Mouse (Mus musculus) limb, embryonic 14.5 days (tissue): ENCODE data around the gene Slc45a2. TPM values are rescaled to one million over a fixed set of nuclear protein-coding genes. Genes with fewer than 3 reads are reported as not detected.
"Not testable (repeated sequence)": the region's sequence is repeated elsewhere in the genome, so short reads cannot be mapped to it uniquely, and the experiment has no call there.

Experiments used
- ATAC-seq: fragments of 200-750 bp; cut with Nextera tagmentation; 2 replicates; pipeline ENCODE4 v1.8.0; 2017; ENCODE audit warnings: low read depth, moderate number of reproducible peaks, moderate TSS enrichment; ENCODE audit not compliant: low FRiP score
- DNase-seq: peaks from one replicate; pipeline ENCODE4 v3.0.0-alpha.2; 2015; ENCODE audit warnings: low spot score
- H3K27ac ChIP-seq: fragments of 300-500 bp; sonication (generic); replicated peaks from 2 replicates; pipeline ENCODE4 v1.5.1; 2014; ENCODE audit warnings: low read depth, mild to moderate bottlenecking, low read length, moderate library complexity, mixed read lengths
- H3K27me3 ChIP-seq: fragments of 300-500 bp; sonication (generic); 2 replicates; pipeline ENCODE4 v1.6.1; 2014; ENCODE audit warnings: low read length, mixed read lengths; ENCODE audit not compliant: control insufficient read depth, insufficient read depth
- H3K36me3 ChIP-seq: fragments of 300-500 bp; sonication (generic); 2 replicates; pipeline ENCODE4 v1.6.1; 2014; ENCODE audit warnings: mild to moderate bottlenecking, low read length, moderate library complexity, mixed read lengths; ENCODE audit not compliant: control insufficient read depth, insufficient read depth
- H3K4me1 ChIP-seq: fragments of 300-500 bp; sonication (generic); 2 replicates; pipeline ENCODE4 v1.6.1; 2014; ENCODE audit warnings: antibody characterized with exemption, low read length, mixed read lengths; ENCODE audit not compliant: control insufficient read depth, insufficient read depth
- H3K4me2 ChIP-seq: fragments of 300-500 bp; sonication (generic); replicated peaks from 2 replicates; pipeline ENCODE4 v1.6.1; 2014; ENCODE audit warnings: low read depth, mild to moderate bottlenecking, low read length, moderate library complexity; ENCODE audit not compliant: severe bottlenecking
- H3K4me3 ChIP-seq: fragments of 300-500 bp; sonication (generic); replicated peaks from 2 replicates; pipeline ENCODE4 v1.5.1; 2014; ENCODE audit warnings: low read length
- H3K9ac ChIP-seq: fragments of 300-500 bp; sonication (generic); 2 replicates; pipeline ENCODE4 v1.6.1; 2014; ENCODE audit warnings: mild to moderate bottlenecking, low read depth, low read length, moderate library complexity; ENCODE audit not compliant: severe bottlenecking
- H3K9me3 ChIP-seq: fragments of 300-500 bp; sonication (generic); 2 replicates; pipeline ENCODE4 v1.6.1; 2016; ENCODE audit warnings: low read length; ENCODE audit not compliant: control insufficient read depth
- POLR2A ChIP-seq: fragments of 200-500 bp; IDR thresholded peaks from 2 replicates; pipeline ENCODE4 v1.8.0; 2012; ENCODE audit warnings: inconsistent platforms, mild to moderate bottlenecking, moderate library complexity, borderline replicate concordance; ENCODE audit not compliant: insufficient read depth, insufficient read length; ENCODE audit errors: extremely low read depth
- WGBS: fragments of 180-500 bp; shearing (Covaris S2); extraction: QIAGEN DNeasy Blood & Tissue Kit; methylation state at CpG from one replicate; pipeline ENCODE4 v1.1.7; 2014; 5-methylcytosine and 5-hydroxymethylcytosine counted together
- polyA plus RNA-seq, 2 experiments: library from polyadenylated mRNA; depleted of rRNA in 1 of 2; stranded (reverse) in 1 of 2; unstranded in 1 of 2; fragments of >200 nt; fragmentation: Nextera tagmentation in 1 of 2; extraction: Ambion mirVana in 1 of 2; gene quantifications; 2 replicates each; pipeline versions ENCODE4 v1.2.1 to v1.2.3; 2012 to 2014

Gene Slc45a2
- polyA plus RNA-seq, 2 experiments = 0.19 to 0.65 TPM

DNA sequence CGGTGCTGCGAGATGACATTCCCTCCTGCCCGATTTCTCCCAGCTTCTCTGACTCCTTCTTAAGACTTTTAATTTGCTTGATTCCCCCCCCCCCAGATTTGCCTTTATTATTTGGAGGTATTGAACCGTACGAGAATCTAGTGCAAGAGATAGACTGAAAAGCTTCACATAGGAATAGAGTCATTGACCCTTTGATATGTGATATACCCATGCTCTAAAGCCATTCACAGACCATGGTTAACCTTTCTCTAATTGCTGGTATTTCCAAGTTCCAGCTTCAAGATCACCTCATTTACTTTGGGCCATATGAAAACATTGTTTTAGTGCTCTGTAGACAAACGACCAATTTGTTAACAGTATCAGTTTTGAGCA, 18.5 kb upstream of the Slc45a2 start:
- H3K4me1 ChIP-seq = peaks cover 9% of the 10 kb centered on the region; the same call in 1 of the 2 replicates
- DNase-seq = no peak
- peak overlapping the region; percentile 62 for H3K4me3 ChIP-seq
- 0 out of 2 replicates have a peak, but pooled peaks cover 8% of the 10 kb centered on the region for H3K36me3 ChIP-seq
- H3K9me3 ChIP-seq = no peaks in the 10 kb centered on the region
- H3K9ac ChIP-seq = peak overlapping the region; percentile 69
- H3K27me3 ChIP-seq = no peaks in the 10 kb centered on the region
- no peak for TF ChIP-seq POLR2A
- 0 out of 2 replicates have a peak, but pooled peaks have one; percentile 4 for ATAC-seq
- H3K4me2 ChIP-seq = peak overlapping the region; percentile 62
- 6% methylated on average over 6 of the region's 6 CpGs for WGBS
- H3K27ac ChIP-seq = peak overlapping the region; percentile 89

DNA sequence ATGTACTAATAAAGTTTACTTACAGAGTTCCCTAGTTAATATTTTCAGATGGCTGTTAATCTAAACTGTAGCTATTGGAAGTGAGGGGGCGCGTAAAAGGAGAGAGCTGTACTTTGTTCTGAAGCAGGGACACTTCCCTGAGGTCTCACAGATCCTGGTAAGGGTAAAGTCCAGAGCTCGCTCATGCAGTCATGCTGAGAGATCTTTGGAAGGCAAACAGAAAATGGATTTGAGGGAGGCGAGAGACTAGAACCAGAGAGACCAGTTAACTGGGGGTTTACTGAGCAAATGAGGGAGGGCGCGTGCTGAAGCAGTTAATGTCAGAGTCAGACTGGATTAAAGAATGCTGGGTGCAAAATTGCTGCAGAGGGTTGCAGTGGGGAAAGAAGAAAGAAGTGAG, 14.8 kb upstream of the Slc45a2 start:
- H3K9ac ChIP-seq = no peak overlapping the region

DNA sequence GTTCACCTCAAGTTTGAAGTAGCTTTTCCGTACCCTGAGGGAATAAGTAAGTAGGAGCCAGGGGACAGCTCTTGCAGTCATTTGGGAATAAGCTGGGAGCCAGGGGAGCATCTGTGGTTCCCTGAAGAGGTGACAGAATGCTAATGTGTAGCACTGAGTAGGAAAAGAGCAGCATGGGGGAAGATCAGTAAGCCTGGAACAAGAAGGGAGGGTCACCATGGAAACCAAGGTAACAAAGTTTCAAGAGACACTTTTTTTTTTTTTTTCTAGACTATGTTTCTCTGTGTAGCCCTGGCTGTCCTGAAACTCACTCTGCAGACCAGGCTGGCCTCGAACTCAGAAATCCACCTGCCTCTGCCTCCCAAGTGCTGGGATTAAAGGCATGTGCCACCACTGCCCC, 14.0 kb upstream of the Slc45a2 start:
- peaks cover 23% of the 10 kb centered on the region; the same call in 1 of the 2 replicates for H3K36me3 ChIP-seq
- WGBS = 80% methylated on average over 2 of the region's 2 CpGs
- not testable (repeated sequence) for H3K4me3 ChIP-seq, H3K9ac ChIP-seq, H3K4me1 ChIP-seq, ATAC-seq, H3K27me3 ChIP-seq, DNase-seq, H3K27ac ChIP-seq, H3K4me2 ChIP-seq, H3K9me3 ChIP-seq

More for the DNA sequence above, 14.8 kb upstream of the Slc45a2 start:
- H3K36me3 ChIP-seq = peaks cover 22% of the 10 kb centered on the region; the same call in 1 of the 2 replicates
- H3K4me3 ChIP-seq = no peak overlapping the region
- H3K27me3 ChIP-seq = no peaks in the 10 kb centered on the region
- 81% methylated on average over 6 of the region's 6 CpGs for WGBS
- ATAC-seq (no peak), DNase-seq (no peak)
- TF ChIP-seq POLR2A = no peak
- H3K4me1 ChIP-seq = peaks cover 8% of the 10 kb centered on the region; the same call in 1 of the 2 replicates
- H3K9me3 ChIP-seq = no peaks in the 10 kb centered on the region
- H3K27ac ChIP-seq = no peak overlapping the region
- no peak overlapping the region for H3K4me2 ChIP-seq

DNA sequence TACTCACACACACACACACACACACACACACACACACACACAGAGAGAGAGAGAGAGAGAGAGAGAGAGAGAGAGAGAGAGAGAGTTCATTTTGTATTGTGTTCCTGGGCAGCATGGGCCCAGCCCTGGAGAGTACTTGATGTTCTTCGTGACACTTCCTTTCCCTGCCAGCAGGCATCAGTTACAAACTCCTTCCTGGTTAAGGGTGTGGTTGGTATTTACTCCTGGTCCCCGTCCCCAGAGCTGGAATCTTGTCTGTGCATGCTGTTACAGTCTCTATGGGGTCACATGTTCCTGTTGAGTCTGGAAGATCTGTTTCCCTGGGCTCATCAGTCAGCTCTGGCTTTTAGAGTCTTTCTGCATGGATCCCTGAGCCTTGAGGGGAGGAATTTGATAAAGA, 10.1 kb upstream of the Slc45a2 start:
- Histone ChIP-seq H3K9me3 (no peaks in the 10 kb centered on the region), H3K4me1 (no peaks in the 10 kb centered on the region), H3K4me3 (no peak overlapping the region), H3K27me3 (no peaks in the 10 kb centered on the region), H3K36me3 (peaks cover 27% of the 10 kb centered on the region), H3K27ac (no peak overlapping the region), H3K4me2 (no peak overlapping the region), H3K9ac (no peak overlapping the region)
- DNase-seq (no peak), ATAC-seq (no peak)
- WGBS = 50% methylated on average over 2 of the region's 2 CpGs
- TF ChIP-seq POLR2A = no peak

GRCm38 (mm10) chr15:10991566-10991965, 9.0 kb upstream of the Slc45a2 start:
- H3K27ac ChIP-seq = no peak overlapping the region
- H3K27me3 ChIP-seq = no peaks in the 10 kb centered on the region
- no peak overlapping the region for H3K9ac ChIP-seq
- no peak for TF ChIP-seq POLR2A
- no peak overlapping the region for H3K4me3 ChIP-seq
- H3K36me3 ChIP-seq = peaks cover 27% of the 10 kb centered on the region
- WGBS = 100% methylated on average over 1 of the region's 1 CpGs
- DNase-seq = no peak
- H3K9me3 ChIP-seq = no peaks in the 10 kb centered on the region
- ATAC-seq = no peak
- H3K4me1 ChIP-seq = no peaks in the 10 kb centered on the region
- no peak overlapping the region for H3K4me2 ChIP-seq

- no peak overlapping the region for H3K9ac ChIP-seq
- no peaks in the 10 kb centered on the region for H3K27me3 ChIP-seq
- no peaks in the 10 kb centered on the region for H3K4me1 ChIP-seq
- H3K9me3 ChIP-seq = no peaks in the 10 kb centered on the region
- TF ChIP-seq POLR2A = no peak
- H3K27ac ChIP-seq = no peak overlapping the region
- no peak overlapping the region for H3K4me3 ChIP-seq
- H3K36me3 ChIP-seq = peaks cover 5% of the 10 kb centered on the region; the same call in 1 of the 2 replicates
- ATAC-seq (no peak), DNase-seq (no peak)
- whole genome bisulfite sequencing = 55% methylated on average over 5 of the region's 5 CpGs
- no peak overlapping the region for H3K4me2 ChIP-seq
Measured at GRCm38 (mm10) chr15:10999832-11000231, 689 bp upstream of the Slc45a2 start.
